Mouse (Mus musculus) adrenal gland, postnatal 4 days (tissue): ENCODE data around the gene Gm21560. TPM values are rescaled to one million over a fixed set of nuclear protein-coding genes. Genes with fewer than 3 reads are reported as not detected.
"Not testable (repeated sequence)": the region's sequence is repeated elsewhere in the genome, so short reads cannot be mapped to it uniquely, and the experiment has no call there.

Source experiments
- DNase-seq, 2 experiments: peaks; one replicate each; pipeline ENCODE4 v3.0.0; 2021 to 2022; ENCODE audit warnings: low spot score in 2 of 2, mixed read lengths in 2 of 2
- long read RNA-seq, 2 experiments: library from polyadenylated mRNA; stranded (forward); transcript quantifications; one replicate each; pipeline ENCODE4 v2.0.0; 2021
- total RNA-seq, 2 experiments: library from RNA; stranded (reverse); gene quantifications; 2 replicates each; pipeline ENCODE4 v1.2.3; 2021

The Gm21560 gene
- under 1 TPM; 0.25 to 0.34 TPM for total RNA-seq
- long read RNA-seq, experiment 1 = 0 reads
- long read RNA-seq, experiment 2 = 0 reads

DNA sequence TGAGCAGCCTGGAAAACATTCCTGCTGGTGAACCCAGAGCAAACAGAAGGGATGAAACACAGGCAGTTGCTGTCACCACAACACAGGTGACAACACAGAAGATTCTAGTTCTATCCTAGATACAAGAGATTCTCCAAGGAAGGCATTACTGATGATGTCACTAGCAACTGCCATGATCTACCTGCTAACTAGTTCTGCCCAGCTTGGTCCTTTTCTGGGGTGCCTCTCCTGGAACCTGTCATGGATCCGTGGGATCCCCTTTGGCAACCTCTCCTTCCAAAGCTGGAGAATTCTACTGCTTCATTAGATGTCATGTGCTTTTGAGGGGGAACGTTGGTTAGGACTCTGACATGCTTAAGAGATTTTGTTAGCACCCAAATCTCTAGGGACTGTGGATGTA, at the start of gene Gm21560:
Gene Gm21560 (minus strand): TSS at position 101 of the 400 bp plus-strand sequence.
- DNase-seq = not testable (repeated sequence)

DNA sequence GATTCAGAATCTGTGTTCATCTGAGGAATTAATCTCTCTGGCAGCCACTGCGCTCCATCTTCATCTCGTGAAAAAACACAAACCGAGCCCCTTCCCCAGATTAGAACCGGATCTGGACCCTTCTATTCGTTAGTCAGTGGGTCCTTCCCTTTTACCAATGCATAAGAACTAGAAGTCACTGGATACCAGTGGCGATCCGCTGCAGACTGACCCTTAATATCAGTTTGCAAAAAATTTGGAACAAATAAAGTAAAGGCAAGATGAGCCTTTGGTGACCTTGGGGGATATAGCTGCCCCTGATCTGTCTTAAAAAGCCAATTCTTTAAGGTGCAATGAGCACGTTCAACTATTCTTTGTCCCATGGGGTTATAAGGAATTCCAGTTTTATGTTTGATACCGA, 55.6 kb downstream of the Gm21560 start:
- not testable (repeated sequence) for DNase-seq

DNA sequence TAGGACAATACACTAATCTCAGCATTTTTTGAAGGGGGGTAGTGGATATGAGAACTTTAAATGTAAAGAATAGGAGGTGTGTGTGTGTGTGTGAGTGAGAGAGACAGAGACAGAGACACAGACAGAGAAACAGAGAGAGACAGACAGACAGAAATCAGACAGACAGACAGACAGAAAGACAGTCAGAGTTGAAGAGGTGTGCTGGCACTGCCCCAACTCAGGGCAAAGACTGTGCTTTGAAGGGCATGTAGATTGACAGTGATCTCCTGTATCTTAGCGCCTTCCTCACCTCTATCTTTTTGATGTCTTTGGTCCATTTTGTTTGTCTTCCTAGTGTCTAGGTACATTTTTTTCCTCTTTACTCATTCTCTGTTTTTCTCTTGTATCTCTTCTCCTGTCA, 58.0 kb downstream of the Gm21560 start:
- DNase-seq = not testable (repeated sequence)

Other genes starting within 250 kb of the Gm21560 start
- not detected for gene Gm3453, start 240.2 kb downstream of the Gm21560 start, total RNA-seq
- gene Gm6337, start 161.0 kb downstream of the Gm21560 start, total RNA-seq = not detected
- under 1 TPM in 1 of 2 experiments, not detected in 1; 0.20 TPM for gene Gm8206, start 125.3 kb downstream of the Gm21560 start, total RNA-seq
- gene Gm3468, start 110.6 kb downstream of the Gm21560 start, total RNA-seq = under 1 TPM; 0.50 to 0.73 TPM
- gene Gm3476, start 93.5 kb downstream of the Gm21560 start, total RNA-seq = not detected
- gene Gm3411, start 68.0 kb upstream of the Gm21560 start, total RNA-seq = 1 to 10 TPM in 1 of 2 experiments, under 1 TPM in 1; 0.48 to 1.1 TPM
- not detected for gene Gm21103, start 85.6 kb upstream of the Gm21560 start, total RNA-seq
- gene Gm3618, start 124.4 kb upstream of the Gm21560 start, total RNA-seq = not detected
- gene Gm16440, start 171.0 kb upstream of the Gm21560 start, total RNA-seq = not detected
- gene Gm3591, start 193.2 kb upstream of the Gm21560 start, total RNA-seq = 1 to 10 TPM in 1 of 2 experiments, not detected in 1; 1.4 TPM
- not detected for gene Gm3594, start 225.3 kb upstream of the Gm21560 start, total RNA-seq